Mouse (Mus musculus) layer of hippocampus, postnatal 10 days (tissue): ENCODE data around the gene Kmt5c. TPM values are rescaled to one million over a fixed set of nuclear protein-coding genes. Genes with fewer than 3 reads are reported as not detected.

Experiments used
- DNase-seq, 2 experiments: peaks; one replicate each; pipeline ENCODE4 v3.0.0; 2021; ENCODE audit warnings: low spot score in 2 of 2
- total RNA-seq, 2 experiments: library from RNA; stranded (reverse); gene quantifications; 2 replicates each; pipeline ENCODE4 v1.2.3; 2021

Kmt5c gene
- total RNA-seq, 2 experiments from 2014 or later, result 43.5 to 45.9 TPM

GRCm38 (mm10) chr7:4744886-4745285 lies 5.0 kb downstream of the Kmt5c start:
- DNase-seq, result no peak

GRCm38 (mm10) chr7:4746326-4746980 lies 6.5 kb downstream of the Kmt5c start:
- no peak for DNase-seq

- no peak for DNase-seq
Observed at GRCm38 (mm10) chr7:4747156-4747899, 7.4 kb downstream of the Kmt5c start.

GRCm38 (mm10) chr7:4748321-4748720 lies 8.4 kb downstream of the Kmt5c start:
- no peak for DNase-seq

- DNase-seq, result no peak
Observed at GRCm38 (mm10) chr7:4749169-4749568, 9.3 kb downstream of the Kmt5c start.

GRCm38 (mm10) chr7:4751971-4752820 lies 12.3 kb downstream of the Kmt5c start:
- DNase-seq, result no peak

GRCm38 (mm10) chr7:4752821-4753570 lies 13.1 kb downstream of the Kmt5c start, which contains the start of gene Cox6b2:
Cox6b2 (minus strand) TSS chr7:4753094.
- peak; percentile 58 to 70 for DNase-seq

GRCm38 (mm10) chr7:4759670-4760069 lies 19.8 kb downstream of the Kmt5c start:
- DNase-seq, result no peak

- DNase-seq, result no peak
Observed at GRCm38 (mm10) chr7:4764946-4765710, 25.2 kb downstream of the Kmt5c start.

GRCm38 (mm10) chr7:4771202-4771601 lies 31.3 kb downstream of the Kmt5c start, which contains the start of gene Fam71e2:
Fam71e2 (minus strand) TSS chr7:4771302.
- no peak for DNase-seq

- DNase-seq, result no peak
Observed at GRCm38 (mm10) chr7:4776131-4776530, 36.2 kb downstream of the Kmt5c start.

GRCm38 (mm10) chr7:4776861-4777830 lies 37.2 kb downstream of the Kmt5c start:
- peak; percentile 50 to 60 for DNase-seq

- DNase-seq, result no peak
Observed at GRCm38 (mm10) chr7:4777851-4778637, 38.1 kb downstream of the Kmt5c start.

GRCm38 (mm10) chr7:4779921-4780320 lies 40.0 kb downstream of the Kmt5c start:
- DNase-seq, result no peak

GRCm38 (mm10) chr7:4782130-4782529 lies 42.2 kb downstream of the Kmt5c start:
- DNase-seq, result no peak

- DNase-seq, result no peak
Observed at GRCm38 (mm10) chr7:4782759-4783158, 42.8 kb downstream of the Kmt5c start, which contains the start of the genes Il11 and Tmem190. Il11 (minus strand) TSS chr7:4782859. Tmem190 (plus strand) TSS chr7:4782937.

- DNase-seq, result no peak
Observed at GRCm38 (mm10) chr7:4783667-4784268, 43.9 kb downstream of the Kmt5c start.
